Mouse (Mus musculus) left cerebral cortex, adult 11 months (tissue): ENCODE measurements at regions not wholly inside any gene's neighbourhood (a gene's known extent, or its start where the extent isn't known, plus 50 kb on each side); places are given as distances from the start of the nearest gene placed in this dataset.
A peak's percentile ranks its signal among the peaks of the same experiment; 100 is the strongest.

Experiments
- DNase-seq: peaks from one replicate; pipeline ENCODE4 v3.0.0; 2022; ENCODE audit warnings: low spot score

GRCm38 (mm10) chr16:76718809-76719208, 294.7 kb upstream of the Usp25 start:
- DNase-seq: no peak

DNA sequence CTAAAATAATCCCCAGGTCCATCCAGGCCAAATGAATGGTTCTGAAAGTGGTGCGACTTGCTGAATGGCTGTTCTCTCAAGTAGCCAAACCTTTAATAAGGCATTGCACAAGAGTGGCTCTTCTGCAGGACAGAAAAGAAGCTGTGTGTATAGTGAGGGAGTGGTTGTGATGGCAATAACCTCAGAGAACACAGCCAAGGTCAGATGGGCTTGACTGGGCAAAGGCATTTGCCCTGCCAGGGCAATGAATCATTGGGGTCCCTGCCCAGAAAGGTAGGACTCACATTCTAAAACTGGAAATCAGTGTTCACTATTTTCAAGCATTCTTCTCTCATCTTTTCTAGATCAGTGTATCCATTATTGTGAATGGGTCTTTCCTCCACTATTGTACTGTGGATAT, 295.4 kb upstream of the Usp25 start:
- DNase-seq: no peak

DNA sequence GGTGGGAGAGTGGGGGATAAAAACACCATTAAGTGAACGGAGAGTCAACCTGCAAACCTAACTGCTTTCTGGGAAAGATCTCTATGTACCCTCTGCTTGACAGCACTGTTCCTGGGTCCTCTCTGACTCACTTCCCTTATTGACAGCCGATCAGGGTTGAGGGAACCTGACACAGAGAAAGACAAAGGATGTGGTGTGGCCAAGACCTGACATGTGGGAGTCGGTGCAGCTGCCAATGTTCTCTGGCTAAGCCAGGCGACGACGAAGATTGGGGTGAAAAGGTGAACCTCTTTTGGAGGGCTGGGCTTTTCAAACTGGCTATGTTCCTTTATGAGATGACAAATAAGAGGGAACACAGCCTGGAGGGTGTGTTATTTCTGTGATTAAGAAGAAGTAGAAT, 318.6 kb upstream of the Usp25 start:
- no peak for DNase-seq

DNA sequence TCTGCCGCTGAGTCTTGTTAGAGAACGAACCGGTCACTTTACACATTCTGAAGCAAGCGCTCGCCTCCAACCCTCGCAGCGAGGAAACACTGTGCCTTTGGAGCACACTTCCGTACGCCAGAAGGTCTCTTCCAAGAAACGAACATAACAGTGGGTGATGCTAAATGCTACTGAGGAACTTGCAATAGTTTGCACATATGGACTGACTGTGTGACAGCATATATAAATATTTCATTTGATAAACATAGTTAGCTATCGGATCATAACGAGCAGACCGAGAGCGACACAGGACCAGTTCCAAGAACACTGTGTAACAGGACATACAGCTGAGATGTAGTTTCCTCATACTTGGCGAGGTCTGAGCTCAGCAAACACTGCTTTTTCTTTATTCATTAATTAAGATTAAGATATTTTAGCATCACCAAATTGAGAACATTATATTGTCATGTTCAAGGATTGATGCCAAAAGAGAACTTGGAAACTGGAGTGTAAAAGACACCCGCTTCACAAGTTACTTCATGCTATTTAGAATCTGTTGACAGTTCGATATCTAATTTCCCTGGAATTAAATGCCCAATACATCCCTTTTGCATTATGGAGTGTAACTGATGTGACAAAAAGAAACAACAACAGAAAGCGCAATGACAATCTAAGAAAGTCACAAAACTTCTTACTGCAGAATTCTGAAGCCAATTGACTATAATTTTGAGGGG, 314.3 kb upstream of the Nrip1 start:
- no peak for DNase-seq

DNA sequence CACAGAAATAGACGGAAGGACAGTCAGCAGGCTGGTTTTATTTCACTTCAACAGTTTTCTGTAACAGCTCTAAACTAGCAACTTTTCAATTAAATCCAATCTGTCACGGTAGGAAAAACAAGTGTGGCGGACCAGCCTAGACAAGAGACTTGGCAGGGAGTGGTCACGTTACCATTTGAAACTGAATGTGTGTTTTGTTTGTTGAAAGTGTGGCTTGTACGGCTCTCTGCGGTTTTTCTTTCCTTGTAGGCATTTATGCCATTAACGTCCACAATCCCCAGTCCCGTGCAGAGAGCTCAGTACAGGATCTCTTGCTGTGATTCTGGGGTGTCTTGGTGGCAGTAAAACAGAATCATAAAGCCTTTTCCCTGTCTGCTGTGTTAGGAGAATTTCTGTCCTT, 311.9 kb upstream of the Nrip1 start:
- DNase-seq: no peak

- DNase-seq: peak; percentile 5
Observed at GRCm38 (mm10) chr16:76680061-76680911, 306.7 kb upstream of the Nrip1 start.

- DNase-seq: no peak
Observed at GRCm38 (mm10) chr16:76678885-76679284, 305.3 kb upstream of the Nrip1 start.

DNA sequence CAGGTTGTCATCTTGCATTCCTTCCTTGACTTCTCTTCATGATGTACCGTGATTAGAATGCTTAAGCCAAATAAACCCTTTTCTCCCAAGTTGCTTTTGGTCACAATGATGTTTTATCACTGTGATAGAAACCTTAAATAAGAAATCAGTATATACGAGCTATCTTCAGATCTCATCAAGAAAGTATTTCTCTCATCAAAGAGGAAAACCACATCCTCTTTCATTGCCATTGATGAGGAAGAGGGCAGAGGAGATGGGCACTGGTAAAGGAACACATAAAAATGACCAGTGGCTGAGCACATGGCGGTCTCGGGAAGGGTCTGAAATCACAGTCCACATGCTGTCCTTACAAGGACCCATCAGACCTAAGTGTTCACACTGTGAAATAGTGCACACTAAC, 296.2 kb upstream of the Nrip1 start:
- no peak for DNase-seq

DNA sequence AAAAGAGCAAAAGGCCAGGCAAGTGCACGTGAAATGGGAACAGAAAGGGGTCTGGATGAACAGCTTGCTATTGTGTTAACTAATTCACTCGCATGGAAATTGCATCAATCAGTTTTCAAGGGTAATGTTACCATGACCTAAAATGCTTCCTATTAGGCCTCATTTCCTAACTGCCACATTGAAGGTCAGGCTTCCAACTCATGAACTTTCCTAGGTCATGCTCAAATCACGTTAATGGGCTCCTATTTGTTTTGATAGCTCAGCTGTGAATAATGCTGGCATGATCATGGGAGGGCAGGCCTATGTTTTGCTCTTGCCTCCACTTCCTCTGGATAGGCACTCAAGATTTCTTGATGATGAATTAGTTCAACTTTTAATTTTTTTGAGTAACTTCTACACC, 293.4 kb upstream of the Nrip1 start:
- no peak for DNase-seq

DNA sequence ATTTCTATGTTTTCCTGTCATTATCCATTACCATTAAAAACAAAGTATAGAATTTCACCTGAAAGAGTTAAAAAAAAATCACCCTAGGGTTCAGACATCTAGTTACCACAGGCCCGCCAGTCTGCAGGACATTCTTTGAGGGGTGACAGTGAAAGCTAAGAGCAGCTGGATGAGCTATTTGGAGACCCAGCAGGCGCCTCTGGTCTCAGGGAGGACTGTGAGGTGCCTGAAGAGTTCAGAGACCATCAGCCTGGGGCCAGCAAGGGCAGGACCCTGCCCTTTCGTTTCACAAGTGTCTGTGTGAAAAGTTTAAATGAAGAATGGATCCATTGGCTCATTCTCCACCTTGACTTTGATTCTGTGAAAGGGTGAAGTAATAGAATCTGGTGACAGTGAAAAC, 281.5 kb upstream of the Nrip1 start:
- DNase-seq: no peak

- no peak for DNase-seq
Observed at GRCm38 (mm10) chr16:76644281-76644680, 270.7 kb upstream of the Nrip1 start.

DNA sequence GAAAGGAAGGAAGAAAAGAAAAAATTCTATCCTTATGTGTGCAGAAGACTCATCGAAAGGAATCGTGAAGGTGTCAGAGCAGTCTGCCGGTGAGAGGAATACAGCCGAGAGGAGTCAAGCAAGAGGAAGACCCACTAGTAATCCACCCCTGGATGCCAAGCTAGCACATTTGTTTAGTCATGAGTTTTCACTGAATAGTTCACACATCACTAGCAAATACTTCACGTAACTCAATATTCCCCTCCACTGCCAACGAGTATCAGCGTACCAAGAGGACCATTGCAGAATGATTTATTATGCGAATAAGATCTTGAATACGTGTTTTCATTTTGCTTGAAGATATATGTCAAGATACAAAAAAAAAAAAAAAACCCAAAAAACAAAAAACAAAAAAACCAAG, 270.2 kb upstream of the Nrip1 start:
- no peak for DNase-seq

GRCm38 (mm10) chr16:76635169-76635568, 261.5 kb upstream of the Nrip1 start:
- DNase-seq: no peak

- no peak for DNase-seq
Observed at GRCm38 (mm10) chr16:76634196-76634698, 260.6 kb upstream of the Nrip1 start.

DNA sequence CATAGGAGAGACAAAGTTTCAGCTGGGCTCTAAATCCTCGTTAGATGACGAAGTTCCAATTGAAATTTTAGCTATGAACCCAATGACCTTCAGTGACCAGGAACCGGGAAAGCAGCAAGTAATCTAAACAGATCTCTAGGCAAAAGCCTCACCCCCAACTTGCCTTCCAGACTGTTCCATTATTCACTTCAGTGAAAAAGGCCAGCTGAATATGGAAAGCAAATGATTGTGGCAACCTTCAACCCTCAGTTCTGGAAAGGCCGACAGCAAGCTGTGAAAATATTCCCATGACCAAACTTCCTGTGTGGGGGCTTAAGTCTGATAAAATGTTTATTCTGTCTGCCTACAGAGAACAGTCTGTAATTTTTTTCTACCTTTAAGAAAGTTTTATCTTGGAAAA, 252.5 kb upstream of the Nrip1 start:
- no peak for DNase-seq

DNA sequence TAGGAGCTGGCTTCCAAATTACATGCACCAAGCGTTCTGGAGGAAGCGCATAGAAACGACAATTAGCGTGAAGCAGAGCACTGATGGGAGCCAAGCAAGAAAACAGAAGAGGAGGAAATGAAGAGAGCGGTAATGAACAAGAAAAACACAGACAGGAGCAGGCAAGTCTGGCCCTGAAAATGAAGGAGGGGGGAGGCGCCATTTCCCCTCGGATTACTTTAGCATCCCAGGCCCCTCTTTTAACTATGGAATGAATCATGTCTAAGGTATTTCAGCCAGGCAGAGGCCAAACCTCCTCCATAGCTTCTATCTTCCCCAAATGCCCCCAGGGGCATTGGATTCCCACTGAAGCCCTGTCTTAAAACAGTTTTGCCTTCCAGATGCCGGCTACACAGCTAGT, 248.1 kb upstream of the Nrip1 start:
- no peak for DNase-seq

- no peak for DNase-seq
Observed at GRCm38 (mm10) chr16:76618295-76618694, 244.7 kb upstream of the Nrip1 start.

DNA sequence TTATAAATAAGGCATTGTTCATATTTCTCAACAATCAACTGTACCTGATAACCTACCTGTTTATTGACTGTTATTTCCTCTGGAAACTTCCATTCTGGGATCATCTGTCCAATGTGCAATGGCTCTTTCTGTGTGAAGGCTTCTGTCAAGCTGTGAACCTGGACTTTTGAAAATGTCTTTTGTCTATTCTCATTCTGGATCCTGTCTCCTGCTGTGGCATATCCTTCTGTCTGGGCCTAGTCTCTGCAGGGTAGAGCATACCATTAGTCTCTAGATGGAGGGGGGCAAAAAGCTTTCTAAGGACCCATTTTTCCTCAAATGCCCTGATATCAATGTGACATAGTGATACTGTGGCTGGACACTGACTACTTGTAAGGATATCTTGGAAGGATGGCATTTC, 237.4 kb upstream of the Nrip1 start:
- no peak for DNase-seq

DNA sequence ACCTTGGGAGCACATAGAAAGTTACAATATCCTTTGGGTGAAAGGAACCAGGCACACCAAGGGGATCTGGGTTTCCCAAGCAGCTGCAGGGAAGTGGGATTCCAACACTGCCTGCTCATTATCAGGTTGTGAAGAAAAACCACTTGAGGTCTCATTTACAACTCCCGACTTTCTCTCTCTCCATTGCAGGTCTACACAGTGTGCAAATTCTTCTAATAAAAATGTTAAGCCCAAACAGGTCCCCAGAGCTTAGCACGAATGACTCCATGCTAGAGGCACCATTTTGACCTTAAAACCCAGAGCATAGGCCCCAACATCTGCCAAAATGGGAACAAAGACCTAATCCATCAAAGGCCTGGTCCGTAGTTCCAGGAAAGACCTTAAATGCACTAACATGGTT, 231.3 kb upstream of the Nrip1 start:
- no peak for DNase-seq

GRCm38 (mm10) chr16:76603846-76604258, 230.2 kb upstream of the Nrip1 start:
- no peak for DNase-seq

DNA sequence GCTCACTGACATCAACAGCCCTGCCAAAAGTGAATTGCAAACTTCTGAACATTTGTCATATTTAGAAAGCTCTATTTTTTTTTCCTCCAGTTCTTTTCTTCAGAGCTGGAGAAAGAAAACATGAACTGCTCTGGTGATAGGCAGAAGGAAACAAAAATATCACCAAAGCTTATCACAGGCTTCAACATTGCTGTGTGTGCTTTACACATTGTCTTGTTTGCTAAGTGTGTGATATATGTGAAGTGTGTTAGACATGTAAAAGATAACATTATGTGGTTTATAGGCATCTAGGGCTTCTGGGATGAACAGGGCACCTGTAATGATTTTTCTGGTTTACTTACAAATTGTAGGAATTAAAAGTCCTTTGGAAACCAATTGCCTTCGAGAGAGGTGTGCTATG, 229.8 kb upstream of the Nrip1 start:
- DNase-seq: no peak

GRCm38 (mm10) chr16:76600131-76600530, 226.5 kb upstream of the Nrip1 start:
- no peak for DNase-seq

DNA sequence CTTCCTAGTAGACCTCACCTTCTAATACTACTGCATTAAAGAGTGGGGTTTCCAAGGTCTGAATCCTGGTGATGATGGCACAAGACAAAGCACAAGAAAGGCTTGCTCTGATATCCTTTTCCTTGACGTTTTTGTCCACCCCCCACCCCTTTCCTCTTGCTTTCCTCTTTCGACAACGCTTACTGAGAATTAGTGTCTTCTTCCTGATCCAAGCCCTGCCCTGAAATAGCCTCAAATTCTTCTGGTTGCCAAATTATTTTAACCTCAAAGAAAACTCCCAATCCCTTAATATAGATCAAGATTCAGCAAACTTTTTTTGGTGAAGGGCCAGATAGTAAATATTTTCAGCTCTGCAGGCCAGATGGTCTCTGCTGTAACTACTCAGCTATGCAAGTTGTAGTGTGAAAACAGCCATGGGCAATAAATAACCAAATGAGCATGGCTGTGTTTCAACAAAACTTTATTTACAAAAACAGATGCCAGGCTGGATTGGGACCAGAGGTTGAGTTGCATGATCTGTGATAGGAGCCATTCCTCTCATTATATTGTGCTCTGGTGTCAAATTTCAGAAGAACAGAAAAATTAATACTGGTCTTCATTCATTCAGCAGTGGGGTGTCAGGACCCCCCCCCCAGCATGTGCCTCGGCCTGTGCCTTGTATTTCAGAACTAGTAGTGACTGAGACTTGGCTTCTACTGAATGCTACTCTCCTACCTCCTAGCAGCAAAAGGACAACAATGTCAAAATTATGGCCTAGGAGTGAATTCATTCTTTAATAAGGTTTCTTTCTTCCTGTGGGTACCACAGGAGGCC, 218.5 kb upstream of the Nrip1 start:
- no peak for DNase-seq
